Mouse (Mus musculus) olfactory bulb, adult 2 months (tissue): Measurements from ENCODE around the gene Pola2.
A peak's percentile ranks its signal among the peaks of the same experiment; 100 is the strongest.

Source experiments
- CTCF ChIP-seq: fragments of 200-500 bp; IDR thresholded peaks from 2 replicates; pipeline ENCODE4 v1.5.1; 2012; ENCODE audit warnings: low read depth, mild to moderate bottlenecking, low read length, moderate library complexity; ENCODE audit not compliant: insufficient read depth
- POLR2A ChIP-seq: fragments of 200-500 bp; IDR thresholded peaks from 2 replicates; pipeline ENCODE4 v1.6.1; 2012; ENCODE audit warnings: mild to moderate bottlenecking, low read depth, low read length, moderate library complexity; ENCODE audit not compliant: insufficient read depth

DNA sequence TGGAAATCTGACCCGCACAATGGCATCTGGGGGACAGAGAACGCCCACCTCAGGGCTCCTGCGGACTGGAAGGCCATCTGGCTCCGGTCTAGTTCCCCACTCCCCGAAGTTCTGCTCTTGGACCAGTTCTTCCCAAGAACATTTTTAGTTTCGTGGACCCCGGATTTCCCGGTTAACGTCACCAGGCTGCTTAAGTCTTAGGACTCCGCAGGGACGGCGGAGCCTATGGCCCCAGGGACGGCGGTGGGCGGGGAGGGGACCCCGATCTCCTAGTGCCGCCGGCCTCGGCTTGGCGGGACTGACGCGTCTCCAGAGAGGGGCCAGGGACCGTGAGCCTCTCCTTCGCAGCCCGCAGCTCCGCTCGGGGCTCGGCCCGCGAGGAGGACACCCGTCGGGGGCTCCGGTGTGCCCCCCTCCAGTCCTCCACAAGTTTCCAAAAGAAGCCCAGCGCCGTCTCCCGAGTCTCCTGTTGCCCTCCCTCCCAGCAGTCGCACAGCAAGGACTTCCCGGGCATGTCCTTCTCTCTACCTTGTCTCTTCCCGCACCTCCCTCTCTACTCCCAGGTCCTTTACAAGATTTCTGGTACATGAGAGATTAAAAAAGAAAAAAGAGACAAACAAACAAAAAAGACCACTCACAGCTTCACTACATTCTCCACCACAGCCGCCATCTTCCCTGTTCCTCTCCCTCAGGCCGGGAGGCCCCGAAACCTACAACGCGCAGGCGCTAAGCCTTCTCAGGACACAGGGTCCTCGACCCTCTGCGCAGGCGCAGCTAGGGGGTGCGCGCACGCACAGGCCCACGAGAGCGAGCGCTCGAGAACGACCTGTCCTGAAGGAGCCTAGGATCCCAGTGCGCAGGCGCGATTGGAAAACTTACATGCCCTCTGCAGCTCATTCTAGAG is 51.6 kb downstream of the Pola2 start:
- peak; percentile 74 for TF ChIP-seq POLR2A
- TF ChIP-seq CTCF, result no peak
